Mouse (Mus musculus) macrophage (primary cell): ENCODE data around the gene Cdh23. TPM values are rescaled to one million over a fixed set of nuclear protein-coding genes. Genes with fewer than 3 reads are reported as not detected.

ENCODE experiments used
- H3K27ac ChIP-seq: fragments of 350-480 bp; formaldehyde crosslinking; 2 replicates; pipeline ENCODE4 v1.9.0; 2021
- H3K36me3 ChIP-seq: fragments of 350-480 bp; formaldehyde crosslinking; 2 replicates; pipeline ENCODE4 v1.9.0; 2021; ENCODE audit errors: inconsistent target
- H3K4me3 ChIP-seq: fragments of 350-480 bp; formaldehyde crosslinking; 2 replicates; pipeline ENCODE4 v1.9.0; 2021; ENCODE audit errors: inconsistent target
- H3K79me2 ChIP-seq: fragments of 350-480 bp; formaldehyde crosslinking; 2 replicates; pipeline ENCODE4 v1.9.0; 2021; ENCODE audit errors: inconsistent target
- WGBS: methylation state at CpG from one replicate; pipeline ENCODE4 v1.1.7; 2026; ENCODE audit warnings: inconsistent platforms; ENCODE audit not compliant: missing documents; 5-methylcytosine and 5-hydroxymethylcytosine counted together
- polyA plus RNA-seq: library from polyadenylated mRNA; stranded (reverse); fragments of 250-400 nt; gene quantifications from 3 replicates; pipeline ENCODE4 v1.2.4, GENCODE M21; 2018; ENCODE audit warnings: inconsistent platforms

Gene Cdh23
- polyA plus RNA-seq, 1 experiment from 2014 or later = 0.40 TPM

GRCm38 (mm10) chr10:60467752-60468151, 228.5 kb downstream of the Cdh23 start:
- Histone ChIP-seq H3K79me2 (no peaks in the 10 kb centered on the region), H3K4me3 (no peak overlapping the region), H3K27ac (no peak overlapping the region), H3K36me3 (no peaks in the 10 kb centered on the region)
- WGBS = 90% methylated on average over 4 of the region's 4 CpGs

GRCm38 (mm10) chr10:60463953-60464647, 232.2 kb downstream of the Cdh23 start:
- WGBS = 91% methylated on average over 13 of the region's 13 CpGs
- Histone ChIP-seq H3K4me3 (no peak overlapping the region), H3K36me3 (no peaks in the 10 kb centered on the region), H3K27ac (no peak overlapping the region), H3K79me2 (no peaks in the 10 kb centered on the region)

- no peak overlapping the region for H3K27ac ChIP-seq
- WGBS = 65% methylated on average over 8 of the region's 8 CpGs
These were observed 239.5 kb downstream of the Cdh23 start for GRCm38 (mm10) chr10:60456662-60457397.

GRCm38 (mm10) chr10:60455193-60455592, 241.1 kb downstream of the Cdh23 start:
- Histone ChIP-seq H3K36me3 (no peaks in the 10 kb centered on the region), H3K79me2 (no peaks in the 10 kb centered on the region), H3K27ac (no peak overlapping the region), H3K4me3 (no peak overlapping the region)
- 91% methylated on average over 8 of the region's 8 CpGs for WGBS

More at GRCm38 (mm10) chr10:60456662-60457397, 239.5 kb downstream of the Cdh23 start:
- no peak overlapping the region for H3K4me3 ChIP-seq
- no peaks in the 10 kb centered on the region for H3K36me3 ChIP-seq
- H3K79me2 ChIP-seq = no peaks in the 10 kb centered on the region

- H3K79me2 ChIP-seq = no peaks in the 10 kb centered on the region
- WGBS = 92% methylated on average over 6 of the region's 12 CpGs
- H3K4me3 ChIP-seq = no peak overlapping the region
- no peaks in the 10 kb centered on the region for H3K36me3 ChIP-seq
- no peak overlapping the region for H3K27ac ChIP-seq
These were observed 249.1 kb downstream of the Cdh23 start for GRCm38 (mm10) chr10:60447186-60447585.

GRCm38 (mm10) chr10:60445031-60445593, 251.2 kb downstream of the Cdh23 start:
- no peaks in the 10 kb centered on the region for H3K36me3 ChIP-seq
- WGBS = 75% methylated on average over 8 of the region's 8 CpGs
- H3K79me2 ChIP-seq = no peaks in the 10 kb centered on the region
- H3K27ac ChIP-seq = no peak overlapping the region
- no peak overlapping the region for H3K4me3 ChIP-seq

GRCm38 (mm10) chr10:60443078-60443477, 253.2 kb downstream of the Cdh23 start:
- Histone ChIP-seq H3K27ac (no peak overlapping the region), H3K79me2 (no peaks in the 10 kb centered on the region), H3K36me3 (no peaks in the 10 kb centered on the region), H3K4me3 (no peak overlapping the region)
- WGBS = 8% methylated on average over 2 of the region's 2 CpGs

- H3K79me2 ChIP-seq = no peaks in the 10 kb centered on the region
- H3K36me3 ChIP-seq = no peaks in the 10 kb centered on the region
- no peak overlapping the region for H3K27ac ChIP-seq
- no peak overlapping the region for H3K4me3 ChIP-seq
- 91% methylated on average over 4 of the region's 4 CpGs for WGBS
These were observed 254.0 kb downstream of the Cdh23 start for GRCm38 (mm10) chr10:60442321-60442720.

- WGBS = 80% methylated on average over 4 of the region's 4 CpGs
- Histone ChIP-seq H3K79me2 (no peaks in the 10 kb centered on the region), H3K4me3 (no peak overlapping the region), H3K27ac (no peak overlapping the region), H3K36me3 (no peaks in the 10 kb centered on the region)
These were observed 263.6 kb downstream of the Cdh23 start for GRCm38 (mm10) chr10:60432679-60433078.

GRCm38 (mm10) chr10:60430591-60430990, 265.7 kb downstream of the Cdh23 start:
- no peak overlapping the region for H3K4me3 ChIP-seq
- H3K79me2 ChIP-seq = no peaks in the 10 kb centered on the region
- WGBS = 84% methylated on average over 5 of the region's 6 CpGs
- no peak overlapping the region for H3K27ac ChIP-seq
- H3K36me3 ChIP-seq = no peaks in the 10 kb centered on the region

GRCm38 (mm10) chr10:60430001-60430400, 266.3 kb downstream of the Cdh23 start:
- Histone ChIP-seq H3K27ac (no peak overlapping the region), H3K36me3 (no peaks in the 10 kb centered on the region), H3K4me3 (no peak overlapping the region), H3K79me2 (no peaks in the 10 kb centered on the region)
- 84% methylated on average over 10 of the region's 10 CpGs for WGBS

- Histone ChIP-seq H3K4me3 (no peak overlapping the region), H3K79me2 (no peaks in the 10 kb centered on the region), H3K36me3 (no peaks in the 10 kb centered on the region), H3K27ac (no peak overlapping the region)
- 87% methylated on average over 7 of the region's 7 CpGs for WGBS
These were observed 273.5 kb downstream of the Cdh23 start for GRCm38 (mm10) chr10:60422756-60423155.

- H3K79me2 ChIP-seq = no peaks in the 10 kb centered on the region
- no peak overlapping the region for H3K27ac ChIP-seq
- WGBS = 56% methylated on average over 4 of the region's 4 CpGs
- no peaks in the 10 kb centered on the region for H3K36me3 ChIP-seq
- no peak overlapping the region for H3K4me3 ChIP-seq
These were observed 276.7 kb downstream of the Cdh23 start for GRCm38 (mm10) chr10:60419624-60420023.

- no peak overlapping the region for H3K4me3 ChIP-seq
- H3K27ac ChIP-seq = no peak overlapping the region
- H3K79me2 ChIP-seq = no peaks in the 10 kb centered on the region
- no peaks in the 10 kb centered on the region for H3K36me3 ChIP-seq
- WGBS = 28% methylated on average over 2 of the region's 3 CpGs
These were observed 278.2 kb downstream of the Cdh23 start for GRCm38 (mm10) chr10:60418137-60418536.

GRCm38 (mm10) chr10:60417041-60417440, 279.2 kb downstream of the Cdh23 start:
- H3K4me3 ChIP-seq = no peak overlapping the region
- WGBS = 100% methylated on average over 2 of the region's 2 CpGs
- no peak overlapping the region for H3K27ac ChIP-seq
- no peaks in the 10 kb centered on the region for H3K36me3 ChIP-seq
- no peaks in the 10 kb centered on the region for H3K79me2 ChIP-seq
